Mouse (Mus musculus) heart, adult 18-20 months (tissue): ENCODE results near the gene Tln2. TPM values are rescaled to one million over a fixed set of nuclear protein-coding genes. Genes with fewer than 3 reads are reported as not detected.

Source experiments
- DNase-seq, 2 experiments: peaks; one replicate each; pipeline ENCODE4 v3.0.0; 2021 to 2022; ENCODE audit warnings: mixed read lengths in 1 of 2
- total RNA-seq, 2 experiments: library from RNA; stranded (reverse); gene quantifications; 2 replicates each; pipeline ENCODE4 v1.2.3; 2021

The Tln2 gene
- total RNA-seq, 2 experiments from 2014 or later, result 73.7 to 80.4 TPM

DNA sequence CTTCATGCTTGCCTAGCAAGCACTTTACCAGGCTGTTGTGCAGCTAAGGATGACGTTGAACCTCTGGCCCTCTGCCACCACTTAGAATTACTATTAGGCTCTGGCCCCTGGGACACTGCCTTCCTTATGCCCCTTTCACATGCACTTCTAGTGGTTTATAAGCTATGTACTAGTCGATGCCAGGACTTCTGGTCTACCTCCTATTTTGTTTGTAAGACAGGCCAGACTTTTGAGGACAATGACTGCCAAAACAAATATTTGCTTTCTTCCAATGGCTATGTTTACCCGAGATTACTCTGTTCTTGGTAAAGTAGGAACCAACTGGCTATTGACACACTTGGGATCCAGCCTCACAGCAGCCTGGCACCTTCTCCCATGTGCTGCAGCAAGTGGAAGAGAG, 82.1 kb downstream of the Tln2 start:
- DNase-seq, result peak in 1 of 2 experiments; percentile 20

DNA sequence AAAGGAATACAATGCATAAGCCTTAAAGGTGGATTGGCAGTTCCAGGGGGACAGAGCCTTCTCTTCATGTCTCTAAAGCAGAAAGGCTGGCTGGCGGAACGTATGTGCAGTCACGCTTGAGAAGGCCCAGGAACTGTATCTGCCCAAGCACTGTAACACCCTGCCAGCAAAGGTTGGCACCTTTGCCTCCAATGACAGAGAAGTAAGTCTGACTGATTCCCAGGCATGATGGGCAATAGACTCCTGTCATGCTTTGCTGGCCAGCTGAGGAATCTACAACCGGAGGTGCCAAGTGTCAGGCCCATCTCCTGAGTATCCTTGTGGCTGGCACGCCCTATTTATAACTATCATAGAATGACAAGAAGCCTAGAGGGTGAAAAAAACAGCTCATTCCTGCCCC, 83.3 kb downstream of the Tln2 start:
- DNase-seq, result no peak

DNA sequence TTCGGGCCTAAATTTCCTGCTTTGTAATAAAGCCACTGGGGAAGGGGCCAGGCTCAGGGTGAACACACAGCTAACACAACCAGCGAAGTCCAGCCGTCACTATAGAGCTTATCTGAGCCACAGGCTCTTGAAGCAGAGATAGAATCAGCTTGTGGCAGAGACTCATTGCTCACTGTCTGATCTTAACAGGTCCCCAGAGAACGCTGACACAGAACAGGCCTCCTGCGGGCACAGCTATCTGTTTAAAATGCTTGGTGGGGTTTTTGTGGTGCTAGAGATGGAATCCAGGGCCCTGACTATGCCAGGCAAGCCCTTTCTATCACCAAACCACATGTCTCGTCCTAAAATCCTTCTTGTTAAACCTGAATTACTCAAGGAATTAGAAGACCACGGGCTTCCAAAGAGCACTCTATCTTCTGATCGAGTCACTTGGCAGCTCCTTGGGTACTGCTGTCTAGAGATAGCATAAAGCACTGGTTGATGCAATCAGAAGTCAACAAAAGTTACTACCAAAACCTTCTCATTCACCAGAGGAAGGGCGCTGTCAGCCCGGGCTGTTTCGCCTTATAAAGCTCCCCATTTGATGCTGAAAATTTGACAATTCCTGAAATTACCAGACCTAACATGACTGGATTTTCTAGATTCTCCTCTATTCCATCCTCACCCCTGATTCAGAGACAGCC, 95.9 kb downstream of the Tln2 start:
- no peak for DNase-seq

DNA sequence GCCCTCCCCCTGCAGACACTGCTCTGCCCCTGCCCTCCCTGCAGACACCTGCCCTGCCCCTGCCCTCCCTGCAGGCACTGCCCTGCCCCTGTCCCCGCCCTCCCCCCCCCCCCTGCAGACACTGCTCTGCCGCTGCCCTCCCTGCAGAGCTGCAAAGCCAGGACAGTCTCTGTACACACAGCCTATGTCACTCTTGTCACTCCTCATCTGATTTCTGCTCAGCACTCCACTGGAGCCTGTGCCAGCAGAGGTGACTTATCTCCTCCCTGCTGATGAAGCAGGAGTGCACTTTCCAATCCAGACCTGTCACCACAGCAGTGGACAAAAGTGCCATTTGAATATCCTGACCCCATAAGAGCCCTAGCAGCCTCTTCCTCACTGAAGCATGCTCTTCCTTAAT, 118.0 kb downstream of the Tln2 start:
- DNase-seq, result peak in 1 of 2 experiments; percentile 4

DNA sequence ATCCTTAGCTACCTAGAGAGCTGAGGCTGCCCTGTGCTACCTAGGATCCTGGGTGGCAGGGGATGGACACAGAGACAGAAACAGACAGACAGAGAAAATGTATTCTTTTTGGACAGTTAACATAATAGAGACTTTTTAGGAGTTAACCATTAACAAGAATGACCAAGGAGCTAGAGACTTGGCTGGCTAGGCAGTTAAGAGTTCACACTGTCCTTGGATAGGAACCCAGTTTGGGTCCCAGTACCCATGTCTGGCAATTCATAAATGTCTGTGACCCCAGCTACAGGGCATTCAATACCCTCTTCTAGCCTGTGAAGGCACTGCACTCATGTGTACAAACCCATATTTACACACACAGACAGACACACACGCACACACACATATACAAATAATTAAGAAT, 122.0 kb downstream of the Tln2 start:
- no peak for DNase-seq

DNA sequence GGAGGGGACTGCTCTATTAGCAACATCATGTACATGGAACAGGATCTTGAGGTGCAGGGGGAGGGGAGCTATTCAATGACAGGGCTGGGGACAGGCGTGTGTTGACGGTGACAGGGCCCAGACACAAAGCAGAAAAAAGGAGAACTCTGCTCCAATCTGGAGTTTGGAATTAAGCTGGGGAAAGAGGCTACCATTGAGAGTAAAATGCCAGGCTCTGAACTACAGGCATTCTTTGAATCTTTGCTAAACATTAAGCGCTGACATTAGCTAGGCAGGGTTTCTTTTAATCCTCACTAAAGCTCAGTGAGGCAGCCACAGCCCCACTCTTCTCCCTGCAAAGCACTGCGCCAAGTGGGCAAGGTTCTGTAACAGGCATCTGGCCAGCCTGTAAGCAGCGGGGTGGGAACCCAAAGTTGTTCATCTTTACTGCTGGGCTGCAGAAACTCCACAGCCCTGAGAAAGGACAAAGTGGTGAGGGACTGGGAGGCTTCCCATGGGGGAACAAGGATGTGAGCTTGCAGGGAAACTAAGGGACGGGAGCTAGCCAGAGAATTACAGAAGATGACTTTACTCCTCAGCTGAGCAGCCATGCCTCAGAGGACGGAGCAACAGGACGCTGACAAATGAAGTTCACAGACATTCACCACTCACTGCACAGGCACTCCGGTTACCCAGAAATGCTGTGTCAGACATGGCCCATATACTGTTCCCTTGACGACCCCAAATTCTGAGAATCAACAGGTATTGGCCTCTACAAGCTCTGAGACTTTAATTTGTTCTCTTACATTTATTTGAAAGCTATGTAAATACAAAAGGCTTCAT, 124.0 kb downstream of the Tln2 start:
- peak; percentile 14 to 48 for DNase-seq

DNA sequence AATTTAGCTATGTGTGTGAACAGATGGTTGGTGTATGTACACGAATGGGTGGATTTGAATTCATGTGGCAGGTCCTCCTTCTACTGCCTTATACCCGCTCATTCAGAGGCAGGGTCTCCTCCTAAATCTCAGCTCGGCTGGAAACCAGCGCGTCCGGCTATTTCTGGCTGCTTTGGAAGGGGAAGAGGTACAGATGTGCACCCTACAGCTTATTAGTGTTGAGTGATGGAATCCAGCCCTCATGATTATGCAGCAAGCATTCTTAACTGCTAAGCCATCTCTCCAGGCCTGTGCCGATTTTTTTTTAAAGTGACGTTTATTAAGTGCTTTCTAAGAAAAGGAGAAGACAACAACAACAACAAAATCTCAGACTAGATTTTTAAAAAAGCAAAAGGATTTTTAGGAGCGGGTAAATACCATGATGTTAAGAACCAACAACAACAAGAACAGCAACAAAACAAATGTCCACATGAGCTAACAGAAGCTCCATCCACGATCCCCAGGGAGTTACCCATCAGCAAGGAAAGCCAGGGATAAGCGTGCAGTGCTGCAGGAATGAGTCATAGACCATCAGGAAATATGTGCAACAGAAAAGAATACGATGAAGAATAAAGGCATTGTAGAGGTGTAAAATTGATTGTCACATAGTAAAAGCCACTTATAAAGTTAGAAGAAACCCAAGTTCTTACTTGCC, 130.2 kb downstream of the Tln2 start:
- peak; percentile 44 to 47 for DNase-seq

DNA sequence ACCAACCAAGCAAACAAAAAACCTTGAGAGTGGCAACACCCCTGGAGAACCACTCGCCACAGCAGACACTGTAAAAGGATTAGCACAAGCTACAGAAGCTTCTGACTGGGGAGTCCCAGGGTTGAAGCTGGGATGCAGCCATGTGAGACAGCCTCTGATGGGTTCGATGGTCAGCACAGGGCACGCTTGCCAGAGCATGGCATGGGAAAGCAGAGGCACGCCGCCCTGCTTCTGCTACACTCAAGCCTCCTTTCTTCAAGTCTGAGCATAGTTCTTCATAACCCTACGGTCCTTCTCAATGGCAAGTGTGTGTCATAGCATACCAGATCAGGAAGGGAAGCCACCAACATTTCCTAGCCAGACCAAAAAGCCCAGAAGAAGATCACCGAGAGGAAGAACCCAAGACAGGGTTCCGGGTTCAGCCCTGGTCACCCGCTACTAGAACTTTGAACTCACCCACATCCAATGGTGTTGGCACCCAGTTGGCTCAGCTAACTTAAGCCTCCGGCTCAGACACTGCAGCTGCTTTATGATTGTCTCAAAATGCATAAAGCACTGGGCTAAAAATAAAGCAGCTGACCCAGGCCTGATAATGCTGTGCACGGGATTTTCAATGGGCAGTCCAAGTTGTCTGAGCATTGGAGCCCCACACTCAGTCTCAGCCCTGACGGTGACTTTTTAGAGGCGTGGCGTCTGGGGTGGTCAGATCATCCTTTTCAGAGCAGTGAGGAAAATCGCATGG, 131.0 kb downstream of the Tln2 start:
- DNase-seq, result peak; percentile 27 to 32

DNA sequence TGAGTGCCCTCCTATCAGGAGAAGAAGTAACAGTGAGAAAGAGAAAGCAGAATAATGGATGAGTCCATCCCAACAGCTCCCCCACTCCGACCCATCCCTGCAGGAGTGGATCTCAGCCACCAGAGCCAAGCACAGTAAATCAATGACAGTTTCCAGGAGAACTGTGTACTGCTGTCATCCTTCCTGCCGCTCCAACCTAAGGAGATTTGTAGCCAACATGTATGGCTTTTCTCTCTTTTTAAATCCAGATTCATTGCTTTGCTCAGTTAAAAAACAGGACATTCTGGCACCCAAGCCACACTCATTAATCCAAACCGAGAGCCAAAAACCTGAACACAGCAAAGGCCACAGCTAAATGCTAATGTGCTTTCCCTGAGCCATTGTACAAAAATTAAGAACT, 133.2 kb downstream of the Tln2 start:
- no peak for DNase-seq

DNA sequence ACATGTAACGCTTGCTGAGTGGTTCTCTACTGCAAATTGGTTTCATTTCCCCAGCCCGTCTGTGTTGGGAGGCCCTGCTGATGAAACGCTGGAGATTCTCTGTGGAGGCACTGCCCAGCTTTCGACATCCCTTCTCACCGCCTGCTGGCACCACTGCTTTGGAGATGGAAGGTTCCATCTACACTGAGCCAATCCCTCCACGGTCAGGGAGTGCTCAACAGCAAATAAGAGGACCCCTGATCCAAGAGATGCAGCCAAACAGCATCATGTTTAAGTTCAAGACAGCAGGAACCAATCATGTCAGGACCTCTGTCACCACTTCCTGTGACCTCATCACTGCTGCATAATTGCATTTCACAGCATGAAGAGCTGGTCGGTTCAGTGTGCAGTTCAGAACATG, 135.4 kb downstream of the Tln2 start:
- no peak for DNase-seq

DNA sequence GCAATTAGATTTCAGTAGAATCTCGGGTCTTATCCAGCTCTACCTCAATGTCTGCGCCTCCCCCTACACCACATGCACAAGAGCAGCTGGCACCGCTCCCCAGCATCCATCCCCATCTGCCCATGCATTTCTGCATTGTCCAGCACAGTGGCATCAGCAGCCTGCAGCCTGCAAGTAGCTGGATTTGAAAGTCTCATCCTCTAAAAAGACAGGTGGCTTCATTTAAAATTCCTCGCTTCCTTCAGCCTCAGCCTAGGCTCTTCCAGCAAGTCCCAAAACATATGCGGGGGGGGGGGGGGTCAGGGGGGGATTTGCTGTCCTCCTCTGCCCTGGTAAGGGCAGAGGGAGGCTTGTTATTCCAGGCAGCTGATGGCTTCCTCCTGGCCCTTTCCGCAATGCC, 141.4 kb downstream of the Tln2 start:
- no peak for DNase-seq

DNA sequence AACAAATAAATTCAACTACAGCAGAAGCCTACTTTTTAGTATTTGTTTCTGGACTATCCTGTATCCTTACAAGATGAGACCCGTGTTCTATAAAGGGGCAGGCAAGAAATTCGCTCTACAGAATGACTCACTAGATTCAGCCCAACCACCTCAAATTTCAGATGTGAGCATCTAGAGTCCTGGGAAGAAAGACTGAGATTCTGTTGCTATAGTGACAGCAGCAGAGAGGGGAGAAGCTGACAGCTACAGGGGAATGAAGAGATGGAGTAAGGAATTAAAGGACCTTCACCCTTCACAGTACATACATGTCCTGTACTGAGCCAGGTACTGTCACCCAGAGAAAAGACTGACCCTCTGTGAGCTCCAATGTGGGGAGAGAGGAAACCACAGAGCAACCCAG, 148.8 kb downstream of the Tln2 start:
- DNase-seq, result no peak

DNA sequence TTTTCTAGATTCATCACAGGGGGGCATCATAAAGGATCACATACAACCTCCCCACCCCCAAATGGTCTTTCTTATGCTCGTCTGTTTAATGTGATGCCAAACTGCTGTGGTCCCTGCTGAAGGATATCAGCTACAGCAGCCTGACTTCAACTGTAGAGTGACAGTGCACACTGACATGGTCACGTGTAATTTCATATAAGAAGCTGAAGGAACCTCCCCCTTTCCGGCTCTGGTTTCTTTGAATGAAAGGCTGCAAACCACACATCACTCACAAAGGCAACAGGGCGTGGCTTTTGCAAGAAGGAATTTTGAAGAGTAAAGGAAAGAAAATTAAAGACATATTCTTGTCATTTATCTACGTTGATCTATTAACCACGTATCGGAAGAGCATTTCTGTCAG, 154.8 kb downstream of the Tln2 start:
- no peak for DNase-seq

DNA sequence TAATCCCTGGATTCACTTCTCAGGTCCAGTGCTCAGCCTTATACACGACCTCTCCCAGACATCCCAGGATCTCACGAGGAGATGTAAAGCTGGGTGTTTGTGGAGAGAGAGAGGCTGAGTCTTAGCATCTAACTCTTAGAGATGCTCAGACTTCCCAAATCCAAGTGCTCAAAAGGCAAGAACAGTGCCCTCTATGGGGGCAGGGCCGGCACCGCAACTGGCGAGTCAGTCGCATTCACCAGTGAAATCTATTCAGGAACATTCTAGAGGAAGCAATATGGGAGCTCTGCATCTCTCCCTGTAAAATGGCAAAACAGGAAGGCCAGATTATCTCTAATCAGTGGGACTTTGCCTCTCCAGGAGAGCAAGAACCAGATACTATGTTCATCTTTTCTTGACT, 159.9 kb downstream of the Tln2 start:
- no peak for DNase-seq

DNA sequence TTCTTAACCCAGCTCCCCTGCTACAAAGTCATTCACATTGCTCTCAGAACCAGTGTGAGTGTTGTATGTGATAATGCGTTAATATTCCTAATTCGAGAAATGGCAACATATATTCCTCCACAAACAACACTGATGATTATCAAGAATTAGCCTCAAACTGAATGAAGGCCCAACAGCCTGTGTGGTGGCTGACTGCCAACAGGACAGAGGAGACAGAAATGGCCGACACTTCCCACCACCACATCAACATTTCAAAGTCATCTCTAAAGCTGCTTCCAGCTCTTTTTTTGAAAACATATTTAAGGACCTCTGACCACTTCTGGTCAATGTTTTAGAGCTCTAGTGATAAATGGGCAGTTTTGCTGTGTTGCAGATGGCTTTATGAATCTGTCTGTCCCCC, 161.7 kb downstream of the Tln2 start:
- no peak for DNase-seq

DNA sequence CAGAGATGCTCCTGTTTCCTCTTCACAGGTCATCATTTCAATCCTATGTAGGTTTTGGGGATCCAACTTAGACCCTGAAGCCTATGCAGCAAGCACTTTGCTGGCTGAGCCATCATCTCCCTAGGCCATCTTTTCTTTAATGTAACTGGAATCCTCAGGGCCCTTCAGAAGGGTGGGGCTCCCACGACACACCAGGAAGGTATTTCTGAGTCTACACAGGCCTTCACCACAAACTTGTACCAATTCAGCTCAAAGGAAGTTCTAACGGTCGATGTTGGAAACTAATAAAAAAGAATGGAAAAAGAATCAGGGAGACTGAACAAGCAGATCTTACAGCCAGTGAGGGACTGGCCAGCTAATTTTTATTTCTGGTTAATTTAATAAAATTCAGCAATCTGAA, 163.1 kb downstream of the Tln2 start:
- no peak for DNase-seq

DNA sequence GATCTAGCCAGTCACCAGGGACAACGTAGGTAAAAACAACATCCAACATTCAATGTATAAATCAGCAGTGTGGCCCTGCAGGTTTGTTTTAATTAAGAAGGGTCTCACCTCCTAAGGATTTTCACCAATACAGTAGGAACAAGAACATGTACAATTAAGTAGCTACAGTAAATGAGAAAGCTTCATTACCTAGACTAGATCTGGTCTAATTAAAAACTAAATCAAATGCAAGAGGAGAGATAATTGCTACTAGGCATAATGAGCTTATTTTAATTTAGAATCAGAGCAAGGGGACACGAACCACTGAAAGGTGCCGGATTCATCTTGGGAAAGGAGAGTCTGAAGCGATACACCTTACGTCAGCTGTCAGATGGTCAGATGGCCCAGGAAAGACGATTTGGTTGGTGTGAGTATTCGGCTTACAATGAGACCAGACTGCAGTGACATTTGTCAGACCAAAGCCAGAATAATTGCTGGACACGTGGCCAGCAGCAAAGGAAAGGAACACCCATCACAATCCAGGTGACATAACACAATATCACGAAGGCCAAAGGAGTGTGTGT, 175.4 kb downstream of the Tln2 start:
- no peak for DNase-seq

DNA sequence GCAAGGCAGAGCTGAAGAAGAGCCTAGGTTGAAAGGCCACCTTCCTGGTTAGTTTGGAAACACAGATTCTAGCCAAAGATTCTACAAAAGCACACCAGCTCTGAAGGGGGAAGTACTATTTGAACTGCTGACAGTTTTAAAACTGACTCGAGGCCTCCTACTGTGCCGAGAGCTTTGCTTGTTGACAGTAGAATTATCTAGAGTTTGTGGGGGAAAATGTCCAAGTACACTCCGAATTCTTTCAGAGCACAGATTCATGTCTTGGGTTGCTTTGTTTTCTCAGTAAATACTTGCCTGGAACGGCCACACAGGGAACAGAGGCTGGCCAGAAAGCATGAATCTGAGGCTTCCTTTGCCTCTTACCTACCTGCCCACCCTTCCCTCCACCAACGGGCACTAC, 179.4 kb downstream of the Tln2 start:
- DNase-seq, result peak; percentile 18 to 24

DNA sequence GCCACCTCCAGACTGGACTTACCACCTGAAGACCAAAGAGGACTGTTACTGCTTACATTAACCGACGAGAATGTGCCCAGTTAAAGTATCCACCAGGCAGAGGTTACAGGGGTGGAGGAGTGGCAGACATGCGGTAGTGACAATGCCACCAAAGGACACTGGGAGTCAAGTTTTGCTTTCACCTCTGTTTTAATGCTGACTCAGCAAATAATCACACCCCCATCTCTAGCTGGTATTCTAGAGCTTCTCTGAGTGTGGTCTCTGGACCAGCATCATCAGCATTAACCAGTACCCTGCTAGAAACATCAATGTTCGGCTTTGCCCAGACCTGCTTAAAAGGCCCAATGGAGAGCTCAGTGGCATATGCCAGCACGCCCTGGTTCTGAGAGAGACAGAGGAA, 180.7 kb downstream of the Tln2 start:
- no peak for DNase-seq

DNA sequence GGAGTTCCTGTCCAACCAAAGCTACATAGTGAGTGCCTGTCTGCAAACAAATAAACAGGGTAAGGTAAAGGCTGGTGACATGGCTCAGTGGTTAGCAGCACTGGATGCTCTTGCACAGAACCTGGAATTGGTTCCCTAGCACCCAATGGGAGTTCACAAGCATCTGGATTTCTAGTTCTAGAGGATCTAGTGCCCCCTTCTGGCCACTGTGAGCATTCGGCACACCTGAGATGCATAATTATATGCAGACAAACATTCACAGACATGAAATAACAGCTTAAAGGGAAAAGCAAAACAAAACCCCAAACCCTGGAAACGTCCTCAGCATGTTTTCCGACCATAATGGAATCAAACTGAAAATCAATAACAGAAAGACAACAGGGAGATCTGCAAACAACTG, 191.4 kb downstream of the Tln2 start:
- DNase-seq, result no peak

DNA sequence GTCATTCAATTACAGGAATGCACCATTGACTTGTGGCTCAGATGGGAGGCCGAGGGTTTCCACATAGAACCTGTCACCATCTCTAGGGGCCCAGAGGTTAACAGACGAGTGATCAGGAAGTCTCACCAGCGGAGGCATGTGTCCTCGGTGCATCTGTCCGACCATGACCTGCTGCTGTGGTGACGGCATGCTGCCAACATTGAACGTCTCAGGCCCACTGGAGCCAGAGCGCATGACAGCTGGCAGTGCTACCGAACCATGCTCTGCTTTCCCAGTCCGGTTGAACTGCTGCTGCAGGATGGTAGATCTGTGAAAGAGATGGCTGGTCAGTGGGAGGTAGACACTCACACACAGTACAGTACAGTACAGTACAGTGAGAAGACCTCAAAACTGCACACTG, 197.0 kb downstream of the Tln2 start:
- no peak for DNase-seq

DNA sequence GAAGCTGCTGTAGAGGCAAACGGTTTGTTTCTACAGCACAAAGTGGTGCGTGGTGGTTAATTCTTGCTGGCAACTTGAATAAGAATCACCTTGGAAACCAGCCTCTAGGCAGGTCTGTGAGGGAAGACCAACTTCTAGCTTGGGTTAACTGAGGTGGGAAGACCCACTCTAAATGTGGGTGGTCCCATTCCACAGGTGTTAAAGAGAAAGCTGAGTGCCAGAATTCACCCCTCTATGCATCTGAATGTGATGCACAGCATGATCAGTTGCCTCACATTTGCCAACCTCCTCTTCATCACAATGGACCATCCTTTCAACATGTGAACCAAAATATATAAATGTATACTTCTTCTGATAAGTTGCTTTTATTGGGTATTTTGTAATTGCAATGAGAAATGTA, 197.4 kb downstream of the Tln2 start:
- DNase-seq, result no peak
